Mouse (Mus musculus) retina, embryonic 14.5 days (tissue): Measurements from ENCODE around the gene Tnip1.

Source experiments
- DNase-seq: peaks from one replicate; pipeline ENCODE4 v3.0.0-alpha.2; 2015; ENCODE audit warnings: low spot score

The Tnip1 gene

DNA sequence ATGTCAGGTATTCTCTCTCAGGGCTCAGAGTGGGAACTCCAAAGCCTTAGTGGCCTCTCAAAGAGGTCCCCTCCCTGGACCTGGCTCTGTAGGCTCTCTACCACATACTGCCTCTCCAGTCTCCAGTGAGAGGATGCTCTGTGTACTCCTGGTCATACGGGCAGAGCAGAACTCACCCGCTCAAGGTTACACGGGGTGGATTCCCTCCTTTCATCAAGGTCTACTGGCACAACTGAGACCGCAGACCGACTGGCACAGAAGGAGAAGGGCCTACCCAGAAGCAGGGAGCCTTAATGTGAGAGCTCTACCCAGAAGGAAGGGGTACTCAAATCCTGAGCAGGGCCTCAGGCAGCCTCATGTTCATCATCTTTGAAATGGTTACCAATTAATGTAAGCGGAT lies 30.2 kb downstream of the Tnip1 start:
- no peak for DNase-seq

DNA sequence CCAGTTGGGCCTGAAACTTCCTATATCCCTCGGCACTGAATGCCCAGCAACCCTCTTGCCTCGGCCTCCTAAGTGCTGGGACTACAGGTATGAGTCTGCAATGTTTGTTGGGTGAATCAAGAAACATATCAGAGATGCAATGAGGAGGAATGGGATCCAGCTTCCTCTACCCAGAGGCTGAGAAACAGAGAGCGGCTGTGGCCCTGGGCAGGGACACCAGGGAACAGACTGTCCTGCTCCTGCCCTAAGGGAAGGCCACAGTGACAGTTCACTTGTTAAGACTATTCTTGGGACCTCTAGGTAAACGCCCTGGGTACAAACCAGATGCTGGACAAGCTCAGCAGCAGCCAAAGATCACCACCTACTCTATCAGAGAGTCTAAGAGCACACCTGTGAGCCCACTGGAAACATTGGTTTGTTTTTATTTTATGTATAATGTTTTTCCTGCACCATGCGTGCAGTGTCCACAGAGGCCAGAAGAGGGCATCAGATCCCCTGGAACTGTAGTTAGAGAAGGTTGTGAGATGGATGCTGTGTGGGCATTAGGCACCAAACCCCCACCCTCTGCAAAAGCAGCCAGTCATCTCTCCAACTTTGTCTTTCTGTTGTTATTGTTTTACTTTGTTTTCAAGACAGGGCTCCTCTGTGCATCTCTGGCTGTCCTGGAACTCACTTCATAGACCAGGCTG lies 31.2 kb downstream of the Tnip1 start:
- DNase-seq = peak; percentile 54

DNA sequence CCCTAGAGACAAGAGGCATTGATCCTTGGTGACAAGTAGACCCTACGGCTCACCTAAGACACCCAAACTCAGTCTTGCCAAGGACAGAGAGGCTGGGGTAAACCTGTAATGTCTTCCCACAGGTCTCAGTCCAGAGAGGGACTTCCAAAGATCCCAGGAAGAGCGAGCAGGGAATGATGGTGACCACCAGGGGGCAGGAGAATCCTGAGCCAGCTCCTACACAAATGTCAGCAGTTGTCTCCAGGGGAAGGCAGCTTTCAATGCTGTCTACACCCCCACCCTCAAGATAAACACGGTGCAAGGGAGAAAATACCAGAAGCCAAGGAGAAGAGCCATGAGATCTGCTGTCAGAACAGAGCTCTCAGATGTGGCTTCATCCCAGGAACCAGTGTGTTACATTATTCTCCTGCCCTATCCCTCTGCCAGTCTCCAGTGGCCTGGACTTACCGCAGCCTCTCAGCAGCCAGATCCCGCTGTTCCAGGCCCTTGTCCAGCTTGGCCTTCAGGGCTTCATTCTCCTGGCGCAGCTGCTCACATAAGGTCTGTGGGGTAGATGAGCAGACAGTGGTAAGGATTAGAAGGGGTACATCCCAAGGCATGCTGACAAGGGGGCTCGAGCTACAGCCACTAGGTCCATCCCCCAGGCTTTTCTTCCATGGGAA lies 32.3 kb downstream of the Tnip1 start:
- DNase-seq = peak; percentile 78

DNA sequence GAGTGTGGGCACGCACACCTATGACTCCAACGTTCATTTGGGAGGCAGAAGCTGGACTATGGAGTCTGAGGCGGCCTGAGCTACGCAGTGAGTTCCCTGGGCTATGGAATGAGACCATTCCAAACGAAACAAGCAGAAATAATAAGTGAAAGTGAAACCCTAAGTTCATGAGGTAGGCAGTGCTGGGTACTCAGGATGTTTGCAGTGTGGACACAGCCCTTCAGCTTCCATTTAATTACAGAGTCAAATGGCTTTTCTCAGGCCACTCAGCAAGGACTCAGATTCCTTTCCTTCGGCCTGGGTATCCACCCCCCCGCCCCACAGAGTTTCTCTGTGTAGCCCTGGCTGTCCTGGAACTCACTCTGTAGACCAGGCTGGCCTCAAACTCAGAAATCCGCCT lies 33.0 kb downstream of the Tnip1 start:
- DNase-seq = no peak

DNA sequence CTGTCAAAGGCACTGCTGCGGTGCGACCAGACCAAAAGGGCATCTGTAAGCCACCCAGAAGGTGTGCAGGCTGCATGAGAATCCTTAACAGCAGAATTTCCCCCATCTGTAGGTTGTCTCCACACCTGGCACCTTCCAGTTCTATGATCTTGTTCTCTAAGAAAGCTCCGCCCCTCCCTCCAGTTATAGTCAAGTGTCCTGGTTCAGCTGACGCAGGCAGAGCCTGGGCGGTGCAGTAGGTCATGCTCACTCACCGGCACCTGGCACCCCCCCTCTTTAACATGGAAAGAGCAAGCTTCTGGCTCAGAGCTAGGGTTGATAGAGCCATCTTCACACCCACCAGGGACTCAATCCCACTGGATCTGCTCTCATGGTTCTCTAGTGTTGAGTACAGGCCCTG lies 33.4 kb downstream of the Tnip1 start:
- no peak for DNase-seq

GRCm38 (mm10) chr11:54928886-54929285 lies 33.8 kb downstream of the Tnip1 start:
- DNase-seq = no peak

DNA sequence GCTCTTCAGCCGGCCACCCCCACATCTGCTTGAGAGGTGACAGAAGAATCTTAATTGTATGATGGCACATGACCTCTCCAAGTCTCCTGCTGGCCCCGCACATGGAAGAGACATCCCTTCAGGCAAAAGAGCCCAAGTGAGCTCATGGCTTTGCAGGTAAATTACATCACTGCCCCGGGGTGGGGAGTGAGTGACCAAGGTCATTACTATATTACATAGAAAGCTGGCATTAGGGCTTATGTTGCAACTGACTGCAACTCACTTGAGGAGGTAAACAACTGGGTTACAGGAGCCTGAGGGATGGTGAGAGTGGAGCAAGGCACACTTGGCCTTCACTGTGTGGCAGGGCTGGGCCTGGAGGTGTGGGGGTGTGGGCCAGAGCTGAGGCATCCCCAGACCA lies 34.5 kb downstream of the Tnip1 start:
- DNase-seq = no peak

- peak; percentile 85 for DNase-seq
Measured at GRCm38 (mm10) chr11:54927346-54928140, 35.2 kb downstream of the Tnip1 start.

- DNase-seq = no peak
Measured at GRCm38 (mm10) chr11:54924145-54924544, 38.6 kb downstream of the Tnip1 start.

GRCm38 (mm10) chr11:54922488-54922887 lies 40.2 kb downstream of the Tnip1 start:
- DNase-seq = no peak

- DNase-seq = peak; percentile 22
Measured at GRCm38 (mm10) chr11:54921798-54922197, 40.9 kb downstream of the Tnip1 start.

DNA sequence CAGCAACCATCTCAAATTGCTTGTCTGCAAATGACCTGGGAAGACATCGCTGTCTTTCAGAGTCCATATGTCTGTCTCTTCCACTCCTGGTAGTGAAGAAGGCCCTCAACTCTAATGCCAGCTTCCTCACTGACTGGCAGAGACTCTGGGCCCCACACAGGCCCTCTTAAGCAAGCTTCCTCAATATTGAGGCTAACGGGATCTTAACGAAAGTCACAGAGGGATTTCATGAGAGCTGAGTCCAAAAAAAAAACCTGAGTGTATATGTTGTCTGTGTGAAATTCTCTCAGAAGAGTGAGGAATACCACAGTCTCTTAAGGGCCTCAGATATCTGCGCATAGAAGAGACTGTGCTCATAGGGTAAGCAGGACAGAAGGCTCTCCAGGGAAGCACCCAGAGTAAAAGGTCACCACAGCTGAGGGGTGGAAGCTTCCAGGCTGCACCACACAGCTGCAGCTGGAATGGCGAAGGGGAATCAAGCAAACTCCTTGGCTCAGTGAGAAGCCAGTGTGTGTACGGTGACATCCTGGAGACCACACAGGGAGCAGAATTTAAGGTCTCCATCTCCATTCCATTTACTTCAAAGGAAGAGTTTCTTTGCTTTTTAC lies 41.6 kb downstream of the Tnip1 start:
- no peak for DNase-seq

DNA sequence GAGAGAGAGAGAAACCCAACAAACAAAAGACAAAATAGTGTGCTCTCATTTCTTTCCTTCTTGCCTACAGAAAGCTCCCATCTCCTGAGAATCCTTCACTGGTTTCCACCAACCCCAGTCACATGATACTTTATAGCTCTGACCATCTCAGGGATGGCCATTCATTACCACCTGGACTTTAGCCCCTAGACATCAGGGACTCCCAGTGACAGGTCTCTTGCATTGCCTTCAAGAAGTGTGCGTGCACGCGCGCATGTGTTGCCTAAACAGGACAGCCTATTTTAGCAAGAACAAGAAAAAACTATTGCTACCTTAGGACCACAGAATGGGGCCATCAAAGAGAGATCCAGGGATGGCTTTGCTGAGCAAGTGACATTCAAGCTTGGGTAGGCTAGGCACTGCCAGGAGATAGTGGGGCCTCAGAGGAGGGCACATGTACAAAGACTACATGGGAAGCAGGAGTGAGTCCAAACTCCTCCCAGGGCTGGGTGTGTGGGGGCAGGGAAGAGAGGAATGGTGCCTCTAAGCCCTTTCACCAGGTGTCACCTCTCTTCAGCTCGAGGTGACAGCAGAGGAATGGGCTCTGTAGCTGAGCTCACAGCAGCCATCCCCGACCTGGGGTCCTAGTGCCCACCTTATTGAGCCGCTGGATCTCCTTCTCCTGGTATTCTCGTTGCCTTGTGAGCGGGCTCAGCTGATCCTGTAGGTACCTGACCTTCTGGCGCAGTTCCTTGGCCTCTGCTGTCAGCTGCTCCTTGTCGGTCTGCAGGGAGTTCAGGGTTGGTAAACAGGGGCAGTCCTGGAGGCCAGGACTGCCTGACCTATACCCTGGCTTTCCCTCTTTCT lies 42.4 kb downstream of the Tnip1 start:
- DNase-seq = no peak

DNA sequence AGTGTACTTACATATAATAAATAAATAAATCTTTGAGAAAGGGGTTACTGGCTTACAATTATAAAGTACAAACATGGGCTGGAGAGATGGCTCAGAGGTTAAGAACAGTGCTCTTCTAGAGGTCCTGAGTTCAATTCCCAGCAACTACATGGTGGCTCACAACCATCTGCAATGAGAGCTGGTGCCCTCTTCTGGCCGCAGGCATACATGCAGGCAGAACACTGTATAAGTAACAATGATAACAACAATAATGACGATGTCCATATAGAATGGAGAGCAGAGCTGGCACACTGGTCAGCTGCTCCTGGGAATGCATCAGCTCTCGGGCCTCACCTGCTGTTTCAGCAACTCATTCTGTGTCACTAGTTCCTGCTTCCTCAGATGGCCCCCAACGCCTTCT lies 44.4 kb downstream of the Tnip1 start:
- DNase-seq = no peak

GRCm38 (mm10) chr11:54917461-54917860 lies 45.3 kb downstream of the Tnip1 start:
- DNase-seq = no peak

DNA sequence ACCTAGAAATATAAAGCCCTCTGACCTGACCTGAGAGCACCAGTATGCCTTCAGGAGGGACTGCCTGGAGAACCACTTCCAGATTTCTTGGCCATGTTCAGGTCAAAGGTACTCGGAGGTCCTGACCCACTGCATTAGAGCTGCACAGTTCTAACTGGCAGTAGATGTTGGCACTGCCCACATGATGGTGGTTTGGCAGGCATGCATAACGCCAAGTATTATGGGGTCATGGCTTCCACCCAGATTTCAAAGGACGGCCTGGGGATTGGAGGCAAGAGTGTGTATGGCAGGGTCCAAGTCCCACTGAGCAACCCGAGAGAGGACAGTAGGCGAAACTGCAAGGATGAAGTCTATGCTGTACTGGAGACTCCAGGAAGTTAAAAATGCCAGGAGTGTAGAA lies 48.9 kb downstream of the Tnip1 start:
- DNase-seq = no peak

DNA sequence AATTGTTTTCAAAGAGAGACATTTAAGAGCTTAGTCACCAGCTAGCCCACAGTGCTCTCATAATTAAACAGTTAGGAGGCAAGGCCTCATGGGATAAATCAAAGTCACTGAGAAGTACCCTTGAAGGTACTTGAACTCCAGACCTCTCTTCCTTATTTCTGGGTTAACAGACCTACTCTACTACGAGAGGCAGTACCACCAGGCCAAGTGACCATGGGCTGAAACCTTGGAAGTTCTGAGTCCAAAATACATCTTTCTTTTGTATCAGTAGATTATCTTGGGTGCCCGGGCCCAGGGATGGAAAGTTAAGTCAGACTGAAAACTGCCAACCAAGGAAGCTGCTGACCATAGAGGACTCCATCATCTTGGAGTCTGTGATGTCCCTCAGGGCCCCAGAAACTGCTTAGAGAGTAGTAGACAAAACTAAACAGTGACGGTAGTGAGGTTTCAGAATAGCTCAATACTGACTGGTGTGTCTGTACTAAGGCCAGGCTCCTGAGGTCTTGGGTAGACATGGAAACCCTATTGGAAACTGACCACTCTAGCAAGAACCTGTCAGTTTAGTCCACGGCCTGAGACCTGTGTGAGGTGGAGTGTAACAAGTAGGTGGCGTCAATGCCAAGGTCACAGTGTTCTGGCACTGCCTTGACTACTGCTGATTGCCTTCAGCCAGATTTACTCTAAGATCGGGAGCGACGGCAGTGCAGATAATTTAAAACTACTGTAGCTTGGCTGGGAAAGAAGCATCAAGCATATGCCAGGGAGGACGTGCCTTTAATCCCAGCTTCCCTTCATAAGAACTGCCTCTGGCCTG lies 50.0 kb downstream of the Tnip1 start:
- DNase-seq = no peak

- no peak for DNase-seq
Measured at GRCm38 (mm10) chr11:54911671-54912502, 50.8 kb downstream of the Tnip1 start.

DNA sequence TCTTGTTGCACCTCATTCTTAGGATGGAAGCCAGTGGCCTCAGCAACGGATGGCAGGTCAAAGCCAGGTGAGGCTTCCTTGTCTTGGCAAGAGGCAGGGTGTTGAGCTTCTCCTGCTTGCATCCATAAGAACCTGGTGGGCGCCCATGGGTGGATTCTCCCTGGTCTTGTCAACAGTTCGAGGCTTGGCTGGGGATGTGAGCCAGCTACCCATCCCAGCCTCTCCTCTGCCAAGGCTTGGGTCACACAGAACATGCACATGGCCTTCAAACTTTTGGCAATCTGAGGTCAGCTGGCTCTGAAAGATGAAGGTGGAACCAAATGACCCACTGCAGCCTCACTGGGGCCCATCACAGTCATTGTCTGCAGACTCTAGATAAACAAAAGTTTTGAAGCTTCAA lies 51.5 kb downstream of the Tnip1 start:
- no peak for DNase-seq

DNA sequence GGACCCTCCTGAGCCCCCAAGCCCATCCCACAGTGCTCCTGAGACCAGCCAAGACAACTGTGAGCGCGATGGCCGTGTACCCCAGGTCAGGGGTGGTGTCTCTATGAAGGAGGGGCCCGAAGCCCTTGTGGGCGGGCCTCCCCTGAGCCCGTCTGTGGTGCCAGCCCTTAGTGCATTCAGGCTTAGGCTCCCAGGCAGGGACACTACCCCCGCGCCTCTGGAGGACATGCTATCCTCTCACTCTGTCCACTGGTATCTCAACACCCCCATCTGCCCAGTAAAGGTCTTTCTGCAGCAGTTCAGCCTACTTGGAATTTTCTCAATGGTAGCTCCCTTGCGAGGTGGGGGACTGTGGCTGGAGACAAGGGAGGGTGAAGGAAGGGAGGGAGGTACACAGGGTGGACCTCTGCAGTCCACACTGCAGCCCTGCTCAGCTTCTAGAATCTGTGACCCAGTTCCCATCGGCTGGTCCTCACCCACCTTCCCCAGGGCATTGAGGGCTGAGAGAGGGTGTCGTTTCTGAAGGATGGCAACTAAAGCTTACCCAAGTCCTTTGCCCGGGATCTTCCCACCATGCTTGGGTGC lies 52.5 kb downstream of the Tnip1 start:
- DNase-seq = no peak
